Mouse (Mus musculus) kidney, adult 11 months (tissue): ENCODE results near the gene Ak7.

Experiments
- DNase-seq: peaks from one replicate; pipeline ENCODE4 v3.0.0; 2022

Gene Ak7

GRCm38 (mm10) chr12:105789885-105790284, 84.1 kb downstream of the Ak7 start:
- no peak for DNase-seq

- no peak for DNase-seq
These were observed 89.1 kb downstream of the Ak7 start for GRCm38 (mm10) chr12:105794896-105795295.

GRCm38 (mm10) chr12:105798001-105798400, 92.2 kb downstream of the Ak7 start:
- no peak for DNase-seq

GRCm38 (mm10) chr12:105805790-105806189, 100.0 kb downstream of the Ak7 start:
- DNase-seq: no peak

- no peak for DNase-seq
These were observed 100.4 kb downstream of the Ak7 start for GRCm38 (mm10) chr12:105806205-105806604.

GRCm38 (mm10) chr12:105807416-105807815, 101.6 kb downstream of the Ak7 start:
- DNase-seq: no peak

- no peak for DNase-seq
These were observed 103.2 kb downstream of the Ak7 start for GRCm38 (mm10) chr12:105808945-105809344.

GRCm38 (mm10) chr12:105810608-105811007, 104.8 kb downstream of the Ak7 start:
- DNase-seq: no peak

GRCm38 (mm10) chr12:105813957-105814356, 108.2 kb downstream of the Ak7 start:
- no peak for DNase-seq

GRCm38 (mm10) chr12:105823472-105823871, 117.7 kb downstream of the Ak7 start:
- DNase-seq: no peak

GRCm38 (mm10) chr12:105824743-105825142, 119.0 kb downstream of the Ak7 start:
- DNase-seq: no peak

GRCm38 (mm10) chr12:105825266-105825665, 119.5 kb downstream of the Ak7 start:
- no peak for DNase-seq
